Mouse (Mus musculus) kidney, adult 2 months (tissue): Measurements from ENCODE around the gene Asphd2. TPM values are rescaled to one million over a fixed set of nuclear protein-coding genes. Genes with fewer than 3 reads are reported as not detected.
"Not testable (repeated sequence)": the region's sequence is repeated elsewhere in the genome, so short reads cannot be mapped to it uniquely, and the experiment has no call there.

Experiments
- DNase-seq: peaks from one replicate; pipeline ENCODE4 v3.0.0; 2021
- H3K27ac ChIP-seq: fragments of 200-500 bp; 2 replicates; pipeline ENCODE4 v1.5.1; 2012; ENCODE audit warnings: low read depth, low read length, control low read depth, inconsistent platforms; ENCODE audit not compliant: insufficient read depth
- H3K27me3 ChIP-seq: fragments of 200-500 bp; replicated peaks from 2 replicates; pipeline ENCODE4 v1.6.1; 2012; ENCODE audit warnings: mild to moderate bottlenecking, moderate library complexity, low read length, inconsistent platforms; ENCODE audit not compliant: control insufficient read depth, insufficient read depth
- H3K36me3 ChIP-seq: fragments of 200-500 bp; 2 replicates; pipeline ENCODE4 v1.6.1; 2012; ENCODE audit warnings: mild to moderate bottlenecking, moderate library complexity, low read length, inconsistent platforms; ENCODE audit not compliant: control insufficient read depth, insufficient read depth
- H3K4me1 ChIP-seq: fragments of 200-500 bp; 2 replicates; pipeline ENCODE4 v1.6.1; 2011; ENCODE audit warnings: low read length; ENCODE audit not compliant: control insufficient read depth, insufficient read depth
- H3K4me3 ChIP-seq: fragments of 200-500 bp; 2 replicates; pipeline ENCODE4 v1.5.1; 2011; ENCODE audit warnings: mild to moderate bottlenecking, low read depth, low read length, control low read depth; ENCODE audit not compliant: insufficient read depth
- CTCF ChIP-seq: fragments of 200-500 bp; conservative IDR thresholded peaks from 2 replicates; pipeline ENCODE4 v1.5.1; 2011; ENCODE audit warnings: low read depth, mild to moderate bottlenecking, control low read depth, low read length, moderate library complexity, mixed read lengths; ENCODE audit not compliant: insufficient read depth, insufficient read length
- POLR2A ChIP-seq: fragments of 200-500 bp; IDR thresholded peaks from one replicate; pipeline ENCODE4 v1.6.1; 2011; ENCODE audit warnings: low read depth, low read length, control low read depth
- WGBS: fragments of 180-500 bp; shearing (Covaris S2); methylation state at CpG from one replicate; pipeline ENCODE4 v1.1.7; 2018; 5-methylcytosine and 5-hydroxymethylcytosine counted together
- polyA plus RNA-seq: library from polyadenylated mRNA; depleted of rRNA; stranded (reverse); fragments of >200 nt; gene quantifications from 2 replicates; pipeline ENCODE4 v1.2.3, GENCODE M21; 2012

Gene Asphd2
- polyA plus RNA-seq, 1 experiment = 0.45 TPM

- no peak for DNase-seq
- H3K27me3 ChIP-seq = no peaks in the 10 kb centered on the region
- no peaks in the 10 kb centered on the region for H3K4me1 ChIP-seq
- no peaks in the 10 kb centered on the region for H3K36me3 ChIP-seq
- no peak overlapping the region for H3K27ac ChIP-seq
- H3K4me3 ChIP-seq = no peak overlapping the region
- 34% methylated on average over 12 of the region's 12 CpGs for WGBS
- no peak for TF ChIP-seq POLR2A
- TF ChIP-seq CTCF = no peak
These were observed 24.9 kb upstream of the Asphd2 start for GRCm38 (mm10) chr5:112419535-112419934.

DNA sequence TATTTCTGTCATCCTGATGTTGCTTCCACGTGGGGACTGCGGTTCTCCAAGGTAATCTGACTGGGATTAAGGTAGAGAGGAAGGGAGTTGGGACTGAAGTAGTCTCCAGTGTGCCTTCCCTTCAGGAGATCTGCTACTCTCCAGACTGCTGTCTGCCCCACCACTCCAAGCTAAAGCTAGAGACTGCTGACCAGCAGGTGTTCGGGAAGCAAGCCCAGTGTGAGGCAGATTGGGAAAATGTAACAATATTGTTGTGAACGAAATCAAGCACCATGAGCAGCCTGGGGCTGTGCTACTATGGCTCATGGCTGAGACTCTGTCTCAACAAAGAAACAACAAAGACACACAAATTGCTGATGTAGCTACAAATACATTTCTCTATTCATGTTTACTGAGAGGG, 23.4 kb upstream of the Asphd2 start:
- no peak overlapping the region for H3K27ac ChIP-seq
- 68% methylated on average over 4 of the region's 4 CpGs for WGBS
- H3K4me3 ChIP-seq = no peak overlapping the region
- no peak for DNase-seq
- H3K27me3 ChIP-seq = no peaks in the 10 kb centered on the region
- H3K36me3 ChIP-seq = no peaks in the 10 kb centered on the region
- no peak for TF ChIP-seq CTCF
- TF ChIP-seq POLR2A = no peak
- H3K4me1 ChIP-seq = no peaks in the 10 kb centered on the region

DNA sequence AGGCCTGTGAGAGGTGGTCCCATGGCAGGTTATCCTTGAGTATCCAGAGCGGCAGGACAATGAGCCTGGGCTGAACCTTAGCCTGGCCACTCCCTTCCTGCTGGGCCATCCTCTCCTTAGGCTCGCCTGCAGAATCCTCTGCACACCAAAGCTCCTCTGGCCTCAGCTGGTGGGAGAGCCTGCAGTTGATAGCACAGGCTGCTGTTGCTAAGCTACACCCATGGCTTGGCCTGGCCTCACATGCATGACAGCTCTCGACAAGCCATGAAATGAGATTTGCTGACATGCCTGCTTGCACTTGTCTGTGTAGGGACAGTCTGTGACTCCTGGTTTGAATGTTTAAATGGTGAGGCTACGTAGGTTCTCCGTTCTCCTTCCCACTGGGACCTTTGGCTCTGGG, 22.0 kb upstream of the Asphd2 start:
- H3K27me3 ChIP-seq = no peaks in the 10 kb centered on the region
- H3K4me1 ChIP-seq = no peaks in the 10 kb centered on the region
- no peak for DNase-seq
- TF ChIP-seq CTCF (no peak), POLR2A (no peak)
- no peak overlapping the region for H3K4me3 ChIP-seq
- WGBS = 52% methylated on average over 5 of the region's 5 CpGs
- H3K27ac ChIP-seq = no peak overlapping the region
- H3K36me3 ChIP-seq = no peaks in the 10 kb centered on the region

GRCm38 (mm10) chr5:112412781-112413180, 18.1 kb upstream of the Asphd2 start:
- not testable (repeated sequence) for H3K27ac ChIP-seq, H3K27me3 ChIP-seq, H3K36me3 ChIP-seq, DNase-seq, H3K4me1 ChIP-seq, H3K4me3 ChIP-seq
- WGBS = 79% methylated on average over 4 of the region's 4 CpGs

DNA sequence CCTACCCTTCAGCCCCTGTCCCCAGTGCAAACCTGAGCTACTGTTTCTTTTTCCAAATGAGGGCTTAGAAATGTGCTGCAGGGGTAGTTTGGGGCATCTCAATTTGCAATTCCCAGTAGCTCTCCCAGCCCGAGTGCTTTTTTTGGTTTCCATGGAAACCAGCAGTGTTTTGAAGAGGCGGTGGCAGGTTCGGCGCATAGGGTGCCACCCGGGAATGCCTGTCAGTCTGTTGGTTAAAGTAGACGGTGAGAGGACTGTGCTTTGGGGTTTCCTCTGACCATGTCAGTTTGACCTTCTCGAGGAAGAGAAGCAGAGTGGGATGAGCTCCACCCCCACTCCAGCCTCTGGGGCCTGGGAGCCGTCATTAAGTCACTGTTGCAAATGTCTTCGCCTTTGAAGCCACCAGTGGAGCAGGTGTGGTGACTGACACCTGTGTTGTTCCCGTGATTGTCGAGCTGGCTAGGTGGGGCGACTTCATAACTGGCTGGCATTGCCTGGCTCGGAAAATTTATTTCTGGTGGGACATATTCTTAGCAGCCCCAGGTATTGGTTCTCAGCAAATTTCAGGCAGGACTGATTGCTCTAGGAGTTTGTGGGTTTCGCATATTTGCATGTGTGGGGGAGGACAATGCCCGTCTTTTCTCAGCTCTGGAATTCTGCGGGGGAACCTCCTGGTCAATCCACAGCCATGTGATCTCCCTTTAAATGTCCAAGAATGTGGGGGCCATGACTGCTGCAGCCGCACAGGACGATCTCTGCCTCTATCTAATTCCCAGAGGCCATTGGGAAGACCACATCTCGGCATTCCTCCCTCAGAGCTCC, 17.1 kb upstream of the Asphd2 start:
- Histone ChIP-seq H3K27me3 (no peaks in the 10 kb centered on the region), H3K36me3 (no peaks in the 10 kb centered on the region), H3K27ac (no peak overlapping the region), H3K4me3 (no peak overlapping the region), H3K4me1 (no peaks in the 10 kb centered on the region)
- no peak for TF ChIP-seq POLR2A
- no peak for TF ChIP-seq CTCF
- WGBS = 9% methylated on average over 19 of the region's 19 CpGs
- no peak for DNase-seq

DNA sequence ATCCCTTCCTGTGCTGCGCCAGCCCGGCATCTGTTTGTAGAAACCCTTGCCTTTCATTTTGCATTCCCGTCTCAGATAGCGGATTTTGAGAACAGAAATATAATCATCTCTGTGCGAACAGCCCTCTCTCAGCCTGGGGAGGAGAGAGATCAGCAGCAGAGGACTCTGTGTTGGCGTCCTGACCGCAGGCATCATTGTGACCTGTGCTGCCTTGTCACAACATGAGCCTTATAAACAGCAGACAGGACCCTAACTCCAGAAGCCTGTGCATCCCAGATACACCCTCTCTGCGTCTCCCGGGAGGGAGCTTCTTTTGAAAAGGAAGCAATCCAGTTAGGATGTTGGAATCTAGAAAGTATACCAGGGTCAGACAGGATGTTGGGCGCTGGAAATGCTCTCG, 16.4 kb upstream of the Asphd2 start:
- no peaks in the 10 kb centered on the region for H3K4me1 ChIP-seq
- WGBS = 38% methylated on average over 11 of the region's 11 CpGs
- H3K27me3 ChIP-seq = no peaks in the 10 kb centered on the region
- TF ChIP-seq CTCF (no peak), POLR2A (no peak)
- no peak overlapping the region for H3K4me3 ChIP-seq
- no peaks in the 10 kb centered on the region for H3K36me3 ChIP-seq
- H3K27ac ChIP-seq = no peak overlapping the region
- no peak for DNase-seq

DNA sequence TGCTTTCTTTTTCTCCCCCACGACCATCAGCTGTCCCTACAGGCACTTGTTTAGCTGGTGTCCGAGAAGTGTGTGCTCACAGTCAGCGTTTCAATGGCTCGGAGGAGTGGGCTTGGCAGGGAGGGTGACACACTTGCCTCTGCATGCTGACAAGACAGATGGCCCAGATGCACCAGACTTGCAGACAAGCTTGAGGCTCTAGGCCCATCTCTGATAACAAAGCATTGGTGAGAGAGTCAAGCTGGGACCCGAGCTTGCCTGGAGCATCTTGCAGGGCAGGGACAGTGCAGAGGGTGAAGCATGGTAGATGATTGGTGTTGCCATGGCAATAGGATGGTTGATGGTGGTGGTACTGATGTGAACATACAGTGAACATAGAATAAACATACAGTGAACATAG, 14.6 kb upstream of the Asphd2 start:
- no peak overlapping the region for H3K4me3 ChIP-seq
- no peak for TF ChIP-seq CTCF
- TF ChIP-seq POLR2A = no peak
- H3K36me3 ChIP-seq = no peaks in the 10 kb centered on the region
- DNase-seq = no peak
- no peak overlapping the region for H3K27ac ChIP-seq
- no peaks in the 10 kb centered on the region for H3K4me1 ChIP-seq
- 41% methylated on average over 5 of the region's 5 CpGs for WGBS
- no peaks in the 10 kb centered on the region for H3K27me3 ChIP-seq
